Mouse (Mus musculus): ENCODE results near the gene Atxn3. TPM values are rescaled to one million over a fixed set of nuclear protein-coding genes. Genes with fewer than 3 reads are reported as not detected.

The Atxn3 gene
- polyA plus RNA-seq (2015; fragmentation: Illumina TruSeq; extraction: RNeasy Lipid Tissue Mini Kit (QIAGEN cat#74804); ENCODE audit: insufficient read depth, low replicate concordance) = 40.0 TPM

GRCm38 (mm10) chr12:101957942-101958544, at the start of gene Atxn3:
Atxn3 (minus strand) TSS chr12:101958246.

GRCm38 (mm10) chr12:101975601-101976571, 17.8 kb upstream of the Atxn3 start, which contains the start of gene Cpsf2:
Cpsf2 (plus strand) TSS chr12:101975988.

GRCm38 (mm10) chr12:101912626-101913490, 45.2 kb downstream of the Atxn3 start, which contains the start of gene Trip11:
Trip11 (minus strand) TSS chr12:101913267.

Other genes with a start within 250 kb of the Atxn3 start
- 0.52 TPM for gene Tc2n, start 239.7 kb downstream of the Atxn3 start, polyA plus RNA-seq (2015; fragmentation: Illumina TruSeq; extraction: RNeasy Lipid Tissue Mini Kit (QIAGEN cat#74804); ENCODE audit: insufficient read depth, low replicate concordance)
- gene Fbln5, start 139.2 kb downstream of the Atxn3 start, polyA plus RNA-seq (2015; fragmentation: Illumina TruSeq; extraction: RNeasy Lipid Tissue Mini Kit (QIAGEN cat#74804); ENCODE audit: insufficient read depth, low replicate concordance) = 60.7 TPM
- gene Trip11, start 45.0 kb downstream of the Atxn3 start, polyA plus RNA-seq (2015; fragmentation: Illumina TruSeq; extraction: RNeasy Lipid Tissue Mini Kit (QIAGEN cat#74804); ENCODE audit: insufficient read depth, low replicate concordance) = 27.1 TPM
- gene Cpsf2, start 17.7 kb upstream of the Atxn3 start, polyA plus RNA-seq (2015; fragmentation: Illumina TruSeq; extraction: RNeasy Lipid Tissue Mini Kit (QIAGEN cat#74804); ENCODE audit: insufficient read depth, low replicate concordance) = 41.1 TPM
- not detected for gene Slc24a4, start 170.5 kb upstream of the Atxn3 start, polyA plus RNA-seq (2015; fragmentation: Illumina TruSeq; extraction: RNeasy Lipid Tissue Mini Kit (QIAGEN cat#74804); ENCODE audit: insufficient read depth, low replicate concordance)